Mouse (Mus musculus) ES-E14 (cell line): ENCODE results near the gene Rhoq.
A peak's percentile ranks its signal among the peaks of the same experiment; 100 is the strongest.

Source experiments
- CHD2 ChIP-seq: IDR thresholded peaks from 2 replicates; pipeline ENCODE4 v1.6.1; 2014; ENCODE audit warnings: mild to moderate bottlenecking, low read depth, low read length, inconsistent platforms
- HCFC1 ChIP-seq: IDR thresholded peaks from 2 replicates; pipeline ENCODE4 v1.6.1; 2012; ENCODE audit warnings: low read length, inconsistent platforms, borderline replicate concordance; ENCODE audit not compliant: insufficient read depth
- MAFK ChIP-seq: IDR thresholded peaks from 2 replicates; pipeline ENCODE4 v1.6.1; 2014; ENCODE audit warnings: mild to moderate bottlenecking, low read depth, low read length, inconsistent platforms; ENCODE audit not compliant: insufficient read depth
- ZC3H11A ChIP-seq: IDR thresholded peaks from 2 replicates; pipeline ENCODE4 v1.6.1; 2012; ENCODE audit warnings: low read depth, mild to moderate bottlenecking, inconsistent platforms, low read length, borderline replicate concordance
- ZNF384 ChIP-seq: IDR thresholded peaks from 2 replicates; pipeline ENCODE4 v1.6.1; 2012; ENCODE audit warnings: low read depth, low read length, inconsistent platforms

- TF ChIP-seq CHD2 (no peak), ZNF384 (peak; percentile 77), ZC3H11A (no peak), HCFC1 (no peak), MAFK (no peak)
These were observed 36.0 kb upstream of the Rhoq start for GRCm38 (mm10) chr17:86926836-86927235.
